Mouse (Mus musculus) spleen, adult 2 months (tissue): Measurements from ENCODE around the gene St8sia4. TPM values are rescaled to one million over a fixed set of nuclear protein-coding genes. Genes with fewer than 3 reads are reported as not detected.

Experiments used
- DNase-seq, 2 experiments: peaks; one replicate each; pipeline versions ENCODE4 v3.0.0 to v3.0.0-alpha.2; 2012 to 2021; ENCODE audit warnings: low spot score in 2 of 2, low read depth in 1 of 2
- H3K27ac ChIP-seq: fragments of 200-500 bp; 2 replicates; pipeline ENCODE4 v1.5.1; 2012; ENCODE audit warnings: low read length, inconsistent platforms; ENCODE audit not compliant: insufficient read depth
- H3K27me3 ChIP-seq: fragments of 200-500 bp; 2 replicates; pipeline ENCODE4 v1.6.1; 2012; ENCODE audit warnings: mild to moderate bottlenecking, moderate library complexity, low read length, inconsistent platforms; ENCODE audit not compliant: control insufficient read depth, insufficient read depth
- H3K36me3 ChIP-seq: fragments of 200-500 bp; 2 replicates; pipeline ENCODE4 v1.6.1; 2012; ENCODE audit warnings: mild to moderate bottlenecking, low read length, inconsistent platforms; ENCODE audit not compliant: control insufficient read depth, insufficient read depth
- H3K4me1 ChIP-seq: fragments of 200-500 bp; 2 replicates; pipeline ENCODE4 v1.6.1; 2011; ENCODE audit warnings: inconsistent platforms; ENCODE audit not compliant: control insufficient read depth, insufficient read depth, insufficient read length
- H3K4me3 ChIP-seq: fragments of 200-500 bp; 2 replicates; pipeline ENCODE4 v1.5.1; 2011; ENCODE audit warnings: mild to moderate bottlenecking, inconsistent platforms; ENCODE audit not compliant: insufficient read depth, insufficient read length; ENCODE audit errors: extremely low read depth
- CTCF ChIP-seq: fragments of 200-500 bp; IDR thresholded peaks from 2 replicates; pipeline ENCODE4 v1.5.1; 2011; ENCODE audit warnings: mild to moderate bottlenecking, inconsistent platforms; ENCODE audit not compliant: insufficient read depth, insufficient read length, insufficient replicate concordance; ENCODE audit errors: extremely low read depth
- POLR2A ChIP-seq: fragments of 200-500 bp; IDR thresholded peaks from 2 replicates; pipeline ENCODE4 v1.6.1; 2011; ENCODE audit warnings: low read depth, low read length, inconsistent platforms
- WGBS: fragments of 180-500 bp; shearing (Covaris S2); methylation state at CpG from one replicate; pipeline ENCODE4 v1.1.7; 2018; 5-methylcytosine and 5-hydroxymethylcytosine counted together
- polyA plus RNA-seq: library from polyadenylated mRNA; depleted of rRNA; stranded (reverse); fragments of >200 nt; gene quantifications from 2 replicates; pipeline ENCODE4 v1.2.3, GENCODE M21; 2012

St8sia4 gene
- polyA plus RNA-seq, 1 experiment = 3.1 TPM

- WGBS = 55% methylated on average over 2 of the region's 2 CpGs
- no peak overlapping the region for H3K27ac ChIP-seq
- no peak for TF ChIP-seq POLR2A
- TF ChIP-seq CTCF = no peak
- peaks cover 1% of the 10 kb centered on the region; the same call in 1 of the 2 replicates for H3K36me3 ChIP-seq
- H3K4me3 ChIP-seq = no peak overlapping the region; the same call in 1 of the 2 replicates
- H3K4me1 ChIP-seq = no peaks in the 10 kb centered on the region
- no peaks in the 10 kb centered on the region for H3K27me3 ChIP-seq
- DNase-seq = no peak
Observed at GRCm38 (mm10) chr1:95644292-95644691, 23.1 kb downstream of the St8sia4 start.

- H3K27me3 ChIP-seq = no peaks in the 10 kb centered on the region
Observed at GRCm38 (mm10) chr1:95639001-95639400, 28.4 kb downstream of the St8sia4 start.

GRCm38 (mm10) chr1:95624376-95624775 lies 43.0 kb downstream of the St8sia4 start:
- Histone ChIP-seq H3K27ac (no peak overlapping the region), H3K4me1 (no peaks in the 10 kb centered on the region), H3K36me3 (peaks cover 11% of the 10 kb centered on the region), H3K4me3 (no peak overlapping the region; the same call in 1 of the 2 replicates), H3K27me3 (no peaks in the 10 kb centered on the region)
- DNase-seq = peak in 1 of 2 experiments; percentile 14
- WGBS = 39% methylated on average over 5 of the region's 5 CpGs
- TF ChIP-seq POLR2A (no peak), CTCF (no peak)

More at GRCm38 (mm10) chr1:95639001-95639400, 28.4 kb downstream of the St8sia4 start:
- no peak overlapping the region for H3K4me3 ChIP-seq
- TF ChIP-seq CTCF (no peak), POLR2A (no peak)
- WGBS = 91% methylated on average over 3 of the region's 3 CpGs
- H3K4me1 ChIP-seq = no peaks in the 10 kb centered on the region
- no peak overlapping the region for H3K27ac ChIP-seq
- peaks cover 7% of the 10 kb centered on the region for H3K36me3 ChIP-seq
- DNase-seq = no peak

GRCm38 (mm10) chr1:95618647-95619046 lies 48.7 kb downstream of the St8sia4 start:
- no peaks in the 10 kb centered on the region for H3K27me3 ChIP-seq
- no peak overlapping the region for H3K4me3 ChIP-seq
- no peak overlapping the region for H3K27ac ChIP-seq
- DNase-seq = no peak
- H3K4me1 ChIP-seq = no peaks in the 10 kb centered on the region
- peaks cover 6% of the 10 kb centered on the region for H3K36me3 ChIP-seq
- TF ChIP-seq POLR2A = no peak
- TF ChIP-seq CTCF = no peak
- WGBS = 79% methylated on average over 3 of the region's 3 CpGs

GRCm38 (mm10) chr1:95618125-95618524 lies 49.2 kb downstream of the St8sia4 start:
- peaks cover 6% of the 10 kb centered on the region for H3K36me3 ChIP-seq
- DNase-seq = no peak
- no peaks in the 10 kb centered on the region for H3K27me3 ChIP-seq
- no peak for TF ChIP-seq CTCF
- no peak overlapping the region for H3K27ac ChIP-seq
- WGBS = 59% methylated on average over 3 of the region's 3 CpGs
- no peaks in the 10 kb centered on the region for H3K4me1 ChIP-seq
- H3K4me3 ChIP-seq = no peak overlapping the region

GRCm38 (mm10) chr1:95610017-95610416 lies 57.4 kb downstream of the St8sia4 start:
- no peak for DNase-seq
- WGBS = 52% methylated on average over 2 of the region's 2 CpGs
- Histone ChIP-seq H3K36me3 (no peaks in the 10 kb centered on the region; the same call in 1 of the 2 replicates), H3K4me3 (no peak overlapping the region), H3K4me1 (no peaks in the 10 kb centered on the region; the same call in 1 of the 2 replicates), H3K27me3 (no peaks in the 10 kb centered on the region), H3K27ac (no peak overlapping the region)
- TF ChIP-seq POLR2A (no peak), CTCF (no peak)

DNA sequence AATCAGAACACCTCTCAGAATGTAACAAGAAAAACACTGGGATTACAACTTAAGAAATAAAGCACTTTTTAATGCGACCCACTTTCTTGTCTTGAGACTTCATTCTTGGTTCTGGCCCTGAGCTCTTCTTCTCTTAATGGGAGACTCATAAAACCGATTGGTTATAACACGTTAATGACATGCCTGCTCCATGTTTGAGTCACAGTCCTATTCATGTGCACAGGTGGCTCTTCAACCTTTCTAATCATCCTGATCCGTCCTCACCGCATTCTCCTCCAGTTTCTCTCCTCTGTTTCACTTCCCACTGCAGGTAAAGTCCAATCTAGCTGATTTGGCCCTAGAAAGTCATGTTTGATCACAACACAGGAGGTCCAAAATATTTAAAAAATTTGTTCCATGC lies 58.3 kb downstream of the St8sia4 start:
- WGBS = 86% methylated on average over 5 of the region's 5 CpGs
- no peaks in the 10 kb centered on the region for H3K27me3 ChIP-seq
- no peak for DNase-seq

More for the DNA sequence above, 58.3 kb downstream of the St8sia4 start:
- H3K4me1 ChIP-seq = peaks cover 3% of the 10 kb centered on the region; the same call in 1 of the 2 replicates
- TF ChIP-seq POLR2A (no peak), CTCF (no peak)
- no peaks in the 10 kb centered on the region; the same call in 1 of the 2 replicates for H3K36me3 ChIP-seq
- H3K4me3 ChIP-seq = no peak overlapping the region
- H3K27ac ChIP-seq = no peak overlapping the region
